Mouse (Mus musculus): ENCODE results near the gene Adamtsl1. TPM values are rescaled to one million over a fixed set of nuclear protein-coding genes. Genes with fewer than 3 reads are reported as not detected.

Adamtsl1 gene
- polyA plus RNA-seq, 1 experiment, result 3.2 TPM

GRCm38 (mm10) chr4:85884031-85884430 is 370.1 kb downstream of the Adamtsl1 start:
- Histone ChIP-seq H3K4me1 (ENCODE audit: control insufficient read depth, insufficient read depth, insufficient read length, low read length) (peaks cover 2% of the 10 kb centered on the region; the same call in 1 of the 2 replicates), H3K4me3 (ENCODE audit: insufficient read depth, low read depth, low read length) (no peak overlapping the region), H3K27ac (replicated peaks; ENCODE audit: low read depth, low read length) (no peak overlapping the region)

- no peak overlapping the region for H3K27ac ChIP-seq (replicated peaks; ENCODE audit: low read depth, low read length)
- H3K4me3 ChIP-seq (ENCODE audit: insufficient read depth, low read depth, low read length), result no peak overlapping the region
- H3K4me1 ChIP-seq (ENCODE audit: control insufficient read depth, insufficient read depth, insufficient read length, low read length), result no peaks in the 10 kb centered on the region
Measured at GRCm38 (mm10) chr4:85889877-85890598, 376.1 kb downstream of the Adamtsl1 start.

- H3K4me1 ChIP-seq (ENCODE audit: control insufficient read depth, insufficient read depth, insufficient read length, low read length), result no peaks in the 10 kb centered on the region
- H3K27ac ChIP-seq (replicated peaks; ENCODE audit: low read depth, low read length), result no peak overlapping the region
Measured at GRCm38 (mm10) chr4:85901316-85901715, 387.3 kb downstream of the Adamtsl1 start.

GRCm38 (mm10) chr4:85904217-85904616 is 390.2 kb downstream of the Adamtsl1 start:
- Histone ChIP-seq H3K4me3 (ENCODE audit: insufficient read depth, low read depth, low read length) (no peak overlapping the region), H3K27ac (replicated peaks; ENCODE audit: low read depth, low read length) (no peak overlapping the region), H3K4me1 (ENCODE audit: control insufficient read depth, insufficient read depth, insufficient read length, low read length) (no peaks in the 10 kb centered on the region)

More at GRCm38 (mm10) chr4:85901316-85901715, 387.3 kb downstream of the Adamtsl1 start:
- H3K4me3 ChIP-seq (ENCODE audit: insufficient read depth, low read depth, low read length), result no peak overlapping the region

GRCm38 (mm10) chr4:85916034-85916433 is 402.1 kb downstream of the Adamtsl1 start:
- Histone ChIP-seq H3K27ac (replicated peaks; ENCODE audit: low read depth, low read length) (no peak overlapping the region), H3K4me3 (ENCODE audit: insufficient read depth, low read depth, low read length) (no peak overlapping the region), H3K4me1 (ENCODE audit: control insufficient read depth, insufficient read depth, insufficient read length, low read length) (no peaks in the 10 kb centered on the region)

GRCm38 (mm10) chr4:85918366-85918765 is 404.4 kb downstream of the Adamtsl1 start:
- Histone ChIP-seq H3K4me3 (ENCODE audit: insufficient read depth, low read depth, low read length) (no peak overlapping the region), H3K27ac (replicated peaks; ENCODE audit: low read depth, low read length) (no peak overlapping the region), H3K4me1 (ENCODE audit: control insufficient read depth, insufficient read depth, insufficient read length, low read length) (no peaks in the 10 kb centered on the region)

GRCm38 (mm10) chr4:85920474-85920873 is 406.5 kb downstream of the Adamtsl1 start:
- H3K4me3 ChIP-seq (ENCODE audit: insufficient read depth, low read depth, low read length), result no peak overlapping the region
- no peaks in the 10 kb centered on the region for H3K4me1 ChIP-seq (ENCODE audit: control insufficient read depth, insufficient read depth, insufficient read length, low read length)
- H3K27ac ChIP-seq (replicated peaks; ENCODE audit: low read depth, low read length), result no peak overlapping the region

GRCm38 (mm10) chr4:85922741-85923140 is 408.8 kb downstream of the Adamtsl1 start:
- no peak overlapping the region for H3K4me3 ChIP-seq (ENCODE audit: insufficient read depth, low read depth, low read length)
- no peaks in the 10 kb centered on the region for H3K4me1 ChIP-seq (ENCODE audit: control insufficient read depth, insufficient read depth, insufficient read length, low read length)
- no peak overlapping the region for H3K27ac ChIP-seq (replicated peaks; ENCODE audit: low read depth, low read length)

- Histone ChIP-seq H3K4me1 (ENCODE audit: control insufficient read depth, insufficient read depth, insufficient read length, low read length) (no peaks in the 10 kb centered on the region), H3K4me3 (ENCODE audit: insufficient read depth, low read depth, low read length) (no peak overlapping the region)
Measured at GRCm38 (mm10) chr4:85932129-85932528, 418.2 kb downstream of the Adamtsl1 start.

GRCm38 (mm10) chr4:85939460-85939859 is 425.5 kb downstream of the Adamtsl1 start:
- H3K4me3 ChIP-seq (ENCODE audit: insufficient read depth, low read depth, low read length), result no peak overlapping the region
- no peak overlapping the region for H3K27ac ChIP-seq (replicated peaks; ENCODE audit: low read depth, low read length)
- H3K4me1 ChIP-seq (ENCODE audit: control insufficient read depth, insufficient read depth, insufficient read length, low read length), result no peaks in the 10 kb centered on the region

More at GRCm38 (mm10) chr4:85932129-85932528, 418.2 kb downstream of the Adamtsl1 start:
- H3K27ac ChIP-seq (replicated peaks; ENCODE audit: low read depth, low read length), result no peak overlapping the region

- Histone ChIP-seq H3K27ac (replicated peaks; ENCODE audit: low read depth, low read length) (no peak overlapping the region), H3K4me1 (ENCODE audit: control insufficient read depth, insufficient read depth, insufficient read length, low read length) (no peaks in the 10 kb centered on the region)
Measured at GRCm38 (mm10) chr4:85941857-85942256, 427.9 kb downstream of the Adamtsl1 start.

GRCm38 (mm10) chr4:85953590-85953989 is 439.6 kb downstream of the Adamtsl1 start:
- no peak overlapping the region for H3K4me3 ChIP-seq (ENCODE audit: insufficient read depth, low read depth, low read length)
- no peaks in the 10 kb centered on the region for H3K4me1 ChIP-seq (ENCODE audit: control insufficient read depth, insufficient read depth, insufficient read length, low read length)
- no peak overlapping the region for H3K27ac ChIP-seq (replicated peaks; ENCODE audit: low read depth, low read length)

More at GRCm38 (mm10) chr4:85941857-85942256, 427.9 kb downstream of the Adamtsl1 start:
- H3K4me3 ChIP-seq (ENCODE audit: insufficient read depth, low read depth, low read length), result no peak overlapping the region

GRCm38 (mm10) chr4:85955387-85955786 is 441.4 kb downstream of the Adamtsl1 start:
- Histone ChIP-seq H3K4me3 (ENCODE audit: insufficient read depth, low read depth, low read length) (no peak overlapping the region), H3K27ac (replicated peaks; ENCODE audit: low read depth, low read length) (no peak overlapping the region), H3K4me1 (ENCODE audit: control insufficient read depth, insufficient read depth, insufficient read length, low read length) (peaks cover 3% of the 10 kb centered on the region; the same call in 1 of the 2 replicates)

- Histone ChIP-seq H3K4me3 (ENCODE audit: insufficient read depth, low read depth, low read length) (no peak overlapping the region), H3K27ac (replicated peaks; ENCODE audit: low read depth, low read length) (no peak overlapping the region)
Measured at GRCm38 (mm10) chr4:85957266-85957665, 443.3 kb downstream of the Adamtsl1 start.

GRCm38 (mm10) chr4:85957879-85958278 is 443.9 kb downstream of the Adamtsl1 start:
- Histone ChIP-seq H3K4me1 (ENCODE audit: control insufficient read depth, insufficient read depth, insufficient read length, low read length) (peaks cover 3% of the 10 kb centered on the region; the same call in 1 of the 2 replicates), H3K27ac (replicated peaks; ENCODE audit: low read depth, low read length) (no peak overlapping the region)

More at GRCm38 (mm10) chr4:85957266-85957665, 443.3 kb downstream of the Adamtsl1 start:
- H3K4me1 ChIP-seq (ENCODE audit: control insufficient read depth, insufficient read depth, insufficient read length, low read length), result peaks cover 3% of the 10 kb centered on the region; the same call in 1 of the 2 replicates

GRCm38 (mm10) chr4:85959019-85959418 is 445.0 kb downstream of the Adamtsl1 start:
- Histone ChIP-seq H3K4me3 (ENCODE audit: insufficient read depth, low read depth, low read length) (no peak overlapping the region), H3K4me1 (ENCODE audit: control insufficient read depth, insufficient read depth, insufficient read length, low read length) (peaks cover 3% of the 10 kb centered on the region; the same call in 1 of the 2 replicates), H3K27ac (replicated peaks; ENCODE audit: low read depth, low read length) (no peak overlapping the region)

More at GRCm38 (mm10) chr4:85957879-85958278, 443.9 kb downstream of the Adamtsl1 start:
- no peak overlapping the region for H3K4me3 ChIP-seq (ENCODE audit: insufficient read depth, low read depth, low read length)

Data from brown adipose tissue, adult 24 weeks (tissue).